Mouse (Mus musculus): Measurements from ENCODE around the gene Jmjd1c. TPM values are rescaled to one million over a fixed set of nuclear protein-coding genes. Genes with fewer than 3 reads are reported as not detected.
"Not testable (repeated sequence)": the region's sequence is repeated elsewhere in the genome, so short reads cannot be mapped to it uniquely, and the experiment has no call there.

Gene Jmjd1c
- total RNA-seq, 2 experiments from 2014 or later: 77.1 to 87.7 TPM

GRCm38 (mm10) chr10:67097437-67098150, 1.7 kb downstream of the Jmjd1c start:
- intact Hi-C loops (cut with DNase I): loop anchor here (2.0 to 5.0 kb wide), 5 partner anchors 29 to 189 kb away; no protein-coding TSS in a partner anchor
- DNase-seq (ENCODE audit: low spot score in 2 of 2): peak in 1 of 2 experiments; percentile 41

DNA sequence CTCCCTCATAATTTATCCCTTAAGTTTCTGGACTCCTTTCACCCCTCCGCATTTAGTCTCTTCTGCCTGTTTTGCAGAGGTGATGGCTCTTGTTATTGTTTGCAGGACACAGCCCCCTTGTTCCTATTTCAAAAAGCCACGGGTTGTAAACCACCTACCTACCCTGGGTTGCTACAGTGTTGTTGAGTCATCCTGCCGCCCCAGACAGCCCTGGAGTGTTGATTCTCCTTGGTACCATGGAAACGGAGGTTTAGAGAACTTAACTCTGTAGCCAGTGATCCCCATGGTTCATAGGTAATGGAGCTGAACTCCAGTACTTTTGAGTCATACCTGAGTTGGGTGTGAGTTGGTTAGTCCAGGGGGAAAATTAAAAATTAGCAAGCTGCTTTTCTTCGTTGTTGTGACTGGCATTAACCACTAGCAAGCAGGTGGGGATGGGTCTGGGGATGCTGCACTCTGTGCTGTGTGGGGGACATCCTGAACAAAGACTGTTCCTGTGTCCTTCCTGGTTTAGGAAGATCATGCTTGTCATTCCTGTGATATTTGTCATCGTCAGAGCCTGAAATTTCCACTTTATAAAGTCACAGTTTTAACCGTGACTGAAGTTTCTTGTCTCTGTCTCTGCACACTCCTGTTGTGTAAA, 2.6 kb downstream of the Jmjd1c start:
- peak in 1 of 2 experiments; percentile 77 for DNase-seq (ENCODE audit: low spot score in 2 of 2)
- intact Hi-C loops (cut with DNase I): loop anchor here (5.0 kb wide), 1 partner anchor 89 kb away; no protein-coding TSS in a partner anchor

DNA sequence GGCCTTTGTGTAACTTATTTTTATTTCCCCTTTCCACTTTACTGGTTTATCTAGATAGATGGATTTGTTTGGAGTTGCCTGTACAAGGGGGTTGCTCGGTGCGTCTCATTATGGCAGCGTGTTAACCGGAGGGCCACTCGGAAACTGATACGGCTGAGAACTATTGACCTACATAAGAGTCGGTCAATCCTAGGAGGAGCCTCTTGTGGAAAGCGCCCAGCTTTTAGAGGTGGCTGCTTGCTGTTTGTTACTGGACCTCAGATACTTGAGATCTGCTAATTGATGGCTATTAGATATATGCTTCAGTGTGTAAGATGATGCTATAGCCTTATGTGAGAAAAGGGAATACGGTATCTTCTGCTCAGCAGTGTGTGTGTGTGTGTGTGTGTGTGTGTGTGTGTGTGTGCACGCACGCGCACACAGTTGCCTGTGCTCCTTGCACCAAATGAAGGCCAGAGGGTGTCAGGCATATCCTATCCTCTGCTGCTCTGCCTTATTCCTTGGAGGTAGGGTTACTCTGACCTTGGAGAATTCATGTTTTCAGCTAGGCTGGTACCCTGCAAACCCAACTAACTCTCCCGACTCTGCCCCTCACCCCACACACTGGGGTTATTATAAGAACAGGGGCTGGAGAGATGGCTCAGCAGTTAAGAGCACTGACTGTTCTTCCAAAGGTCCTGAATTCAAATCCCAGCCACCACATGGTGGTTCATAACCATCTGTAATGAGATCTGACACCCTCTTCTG, 3.4 kb downstream of the Jmjd1c start:
- no peak for DNase-seq (ENCODE audit: low spot score in 2 of 2)
- intact Hi-C loops (cut with DNase I): loop anchor here (5.0 kb wide), 1 partner anchor 88 kb away; no protein-coding TSS in a partner anchor

DNA sequence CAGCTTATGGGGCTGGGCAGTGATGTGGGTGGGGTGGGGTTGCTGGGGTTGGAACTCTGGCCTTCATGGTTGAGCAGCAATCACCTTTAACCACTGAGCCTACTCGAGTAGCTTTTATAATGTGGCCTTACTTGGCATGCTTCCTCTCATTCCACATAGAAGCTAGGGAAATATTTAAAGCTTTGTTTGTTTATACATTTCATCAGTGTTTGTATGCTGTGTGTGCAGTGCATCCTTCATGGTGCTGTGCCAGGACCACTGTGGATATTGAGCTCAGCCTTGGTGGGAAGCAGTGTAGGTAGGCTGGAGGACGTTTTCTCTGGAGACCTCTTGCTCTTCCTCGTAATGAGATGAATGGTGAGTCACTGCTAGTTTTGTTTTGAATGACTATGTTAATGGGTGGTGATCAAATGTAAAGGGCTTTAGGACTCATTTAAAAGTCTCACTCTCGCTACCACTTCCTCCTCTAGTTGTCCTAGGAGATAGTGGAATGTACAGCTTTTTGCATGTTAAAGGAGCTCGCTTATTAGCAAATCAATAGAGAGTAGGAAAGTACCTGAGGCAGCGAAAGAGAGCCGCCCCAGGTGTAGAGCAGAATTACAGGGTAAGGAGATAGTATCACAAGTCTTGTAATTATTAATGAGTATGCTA, 4.2 kb downstream of the Jmjd1c start:
- intact Hi-C loops (cut with DNase I): no loop called here
- no peak for DNase-seq (ENCODE audit: low spot score in 2 of 2)

DNA sequence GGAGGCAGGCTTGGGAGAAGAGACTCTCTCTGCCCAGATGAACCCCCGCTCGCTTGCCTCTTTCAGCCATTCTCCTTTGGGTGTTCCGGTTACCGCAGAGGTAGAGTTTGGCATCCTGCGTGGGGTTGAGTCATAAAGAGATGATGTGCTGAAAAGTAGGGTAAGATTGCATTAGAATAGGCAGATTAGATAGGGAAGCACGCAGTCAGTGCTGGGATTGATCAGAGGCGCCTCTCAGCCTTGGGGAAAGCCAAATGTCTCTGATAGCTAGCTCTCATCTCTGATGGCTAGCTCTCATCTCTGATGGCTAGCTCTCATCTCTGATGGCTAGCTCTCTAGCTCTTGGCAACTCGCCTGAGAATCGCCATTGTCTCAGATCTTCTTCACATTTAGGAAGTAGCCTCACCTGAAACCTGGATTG, 4.9 kb downstream of the Jmjd1c start:
- intact Hi-C loops (cut with DNase I): no loop called here
- peak in 1 of 2 experiments; percentile 83 for DNase-seq (ENCODE audit: low spot score in 2 of 2)

GRCm38 (mm10) chr10:67104543-67104942, 8.6 kb downstream of the Jmjd1c start:
- no peak for DNase-seq (ENCODE audit: low spot score in 2 of 2)
- intact Hi-C loops (cut with DNase I): no loop called here

- no peak for DNase-seq (ENCODE audit: low spot score in 2 of 2)
- intact Hi-C loops (cut with DNase I): no loop called here
Observed at GRCm38 (mm10) chr10:67105331-67106217, 9.6 kb downstream of the Jmjd1c start.

DNA sequence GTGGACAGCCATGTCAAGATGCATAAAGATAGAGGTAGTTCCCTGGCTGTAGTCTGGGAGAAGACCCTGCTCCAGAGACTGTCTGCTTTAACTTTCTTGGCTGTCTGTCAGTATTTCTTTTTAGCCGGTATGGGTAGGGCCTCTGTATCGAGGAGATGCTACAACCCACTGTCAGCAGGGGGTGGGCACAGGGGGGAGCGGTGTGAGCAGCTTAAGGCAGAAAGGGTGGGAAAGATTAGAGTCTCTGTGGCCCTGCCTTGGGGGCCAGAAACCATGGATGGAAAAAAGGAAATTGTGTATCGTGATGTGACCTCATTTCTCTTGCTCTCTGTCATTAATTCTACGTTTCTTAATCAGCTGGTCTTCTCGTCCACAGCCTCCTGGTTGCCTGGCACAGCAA, 10.5 kb downstream of the Jmjd1c start:
- DNase-seq (ENCODE audit: low spot score in 2 of 2): no peak
- intact Hi-C loops (cut with DNase I): no loop called here

DNA sequence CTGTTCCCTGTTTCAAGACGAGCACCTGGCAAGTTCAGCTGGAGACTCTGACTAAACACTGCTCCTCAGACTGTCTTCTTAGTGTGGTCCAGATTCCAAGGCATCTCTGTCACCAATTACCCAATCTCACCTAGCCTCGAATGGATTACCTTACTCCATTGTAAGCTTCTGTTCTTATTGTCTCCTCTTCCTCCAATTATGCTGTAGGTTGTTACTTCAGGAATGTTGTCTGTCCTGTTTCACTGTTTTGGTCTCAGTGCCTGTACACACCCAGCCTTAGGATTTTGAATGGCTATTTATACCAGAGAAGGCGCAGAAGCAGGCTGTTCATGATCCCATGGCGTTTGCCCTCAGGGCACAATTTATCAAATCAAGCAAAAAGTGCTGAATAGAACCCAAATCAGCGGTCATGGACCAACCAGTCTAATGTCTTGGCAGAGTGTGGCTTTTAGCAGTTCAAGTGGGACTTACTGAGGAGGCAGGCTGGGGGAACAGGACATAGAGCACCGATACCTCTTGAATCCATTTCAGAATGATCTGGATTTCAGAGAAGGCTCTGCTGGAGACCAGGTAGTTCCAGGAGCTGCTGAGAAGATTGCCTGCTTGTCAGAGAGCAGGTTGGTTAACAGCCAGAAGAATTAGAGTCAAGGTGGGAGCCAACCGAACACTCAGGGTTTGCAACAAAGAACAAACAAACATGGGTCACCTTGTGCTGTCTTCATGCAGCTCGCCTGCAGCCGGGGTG, 11.3 kb downstream of the Jmjd1c start:
- intact Hi-C loops (cut with DNase I): no loop called here

GRCm38 (mm10) chr10:67108096-67108495, 12.2 kb downstream of the Jmjd1c start:
- intact Hi-C loops (cut with DNase I): no loop called here
- DNase-seq (ENCODE audit: low spot score in 2 of 2): no peak

More for the DNA sequence above, 11.3 kb downstream of the Jmjd1c start:
- no peak for DNase-seq (ENCODE audit: low spot score in 2 of 2)

DNA sequence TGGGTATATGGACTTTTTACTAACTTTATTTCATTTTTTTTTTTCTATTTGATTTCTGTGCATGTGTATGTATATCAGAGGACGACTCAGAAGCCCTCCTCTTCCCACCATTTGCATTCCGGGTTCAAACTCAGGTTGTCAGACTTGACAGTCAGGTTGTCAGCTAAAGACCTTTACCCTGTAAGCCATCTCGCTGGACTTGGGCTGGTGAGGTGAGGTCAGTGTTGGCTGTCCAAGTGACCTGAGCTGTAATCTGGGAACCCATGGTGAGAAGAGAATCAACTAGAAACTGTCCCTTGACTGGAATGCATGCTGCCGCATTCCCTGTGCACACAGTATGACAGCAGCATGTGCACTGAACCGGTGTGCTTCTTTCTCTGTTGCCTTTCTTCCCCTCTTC, 13.7 kb downstream of the Jmjd1c start:
- DNase-seq (ENCODE audit: low spot score in 2 of 2): no peak
- intact Hi-C loops (cut with DNase I): no loop called here

DNA sequence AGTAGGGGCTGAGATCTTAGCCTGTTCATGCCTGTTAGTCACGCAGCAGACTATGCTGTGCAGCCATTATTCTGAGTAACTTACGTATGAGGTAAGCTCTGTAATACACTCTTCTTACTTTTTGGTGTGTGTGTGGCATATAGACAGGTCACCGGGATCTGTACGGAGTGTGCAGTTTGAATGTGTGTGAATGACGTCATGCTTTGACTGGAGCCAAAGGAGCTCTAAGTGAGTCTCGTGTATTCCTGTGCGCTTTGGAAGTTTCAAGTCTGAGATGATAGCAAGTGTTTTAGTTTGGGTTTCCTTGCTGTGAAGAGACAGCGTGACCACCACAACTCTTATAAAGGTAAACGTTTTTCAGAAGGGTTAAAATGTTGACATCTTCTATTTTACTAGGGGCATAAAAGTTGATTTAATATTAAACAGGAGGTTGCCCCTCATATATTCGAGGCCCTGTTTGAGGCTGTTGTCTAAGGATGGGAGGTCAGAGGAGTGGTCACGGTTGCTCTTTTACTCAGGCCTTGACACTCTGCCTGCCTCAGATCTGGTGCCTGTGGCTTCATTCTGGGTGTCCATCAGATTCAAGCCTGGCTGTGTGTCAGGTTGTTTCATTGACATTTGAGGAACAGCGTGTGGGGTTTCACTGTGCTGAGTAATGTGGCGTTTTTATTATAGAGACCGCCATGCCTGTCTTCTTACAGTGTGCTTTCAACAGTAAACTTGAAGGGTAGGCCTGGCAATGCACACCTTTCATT, 15.3 kb downstream of the Jmjd1c start:
- no peak for DNase-seq (ENCODE audit: low spot score in 2 of 2)
- intact Hi-C loops (cut with DNase I): no loop called here

DNA sequence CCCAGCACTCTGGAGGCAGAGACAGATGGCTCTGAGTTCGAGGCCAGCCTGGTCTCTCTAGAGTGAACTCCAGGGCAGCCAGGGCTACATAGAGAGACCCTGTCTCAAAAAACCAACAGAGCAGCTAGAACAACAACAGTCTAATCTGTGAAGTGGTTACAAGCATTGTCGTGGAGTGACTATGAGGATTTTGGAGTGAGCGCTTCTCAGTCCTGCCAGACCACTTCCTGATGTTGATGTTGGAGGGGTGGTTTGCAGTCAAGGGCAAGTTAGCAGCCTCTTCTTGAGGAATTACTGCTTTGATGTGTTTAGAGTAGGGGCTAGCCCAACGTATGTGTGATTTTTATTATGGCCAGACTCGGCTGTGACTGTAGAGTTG, 15.9 kb downstream of the Jmjd1c start:
- no peak for DNase-seq (ENCODE audit: low spot score in 2 of 2)
- intact Hi-C loops (cut with DNase I): no loop called here

DNA sequence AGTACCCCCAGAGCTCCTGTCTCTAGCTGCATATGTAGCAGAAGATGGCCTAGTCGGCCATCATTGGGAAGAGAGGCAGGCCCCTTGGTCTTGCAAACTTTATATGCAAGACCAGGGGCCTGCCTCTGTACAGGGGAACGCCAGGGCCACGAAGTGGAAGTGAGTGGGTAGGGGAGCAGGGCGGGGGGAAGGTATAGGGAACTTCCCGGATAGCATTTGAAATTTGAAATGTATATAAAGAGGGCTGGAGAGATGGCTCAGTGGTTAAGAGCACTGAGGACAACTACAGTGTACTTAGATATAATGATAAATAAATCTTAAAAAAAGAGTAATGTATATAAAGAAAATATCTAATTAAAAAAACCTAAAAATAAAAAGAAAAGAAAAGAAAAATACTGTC, 17.0 kb downstream of the Jmjd1c start:
- DNase-seq (ENCODE audit: low spot score in 2 of 2); intact Hi-C loops (cut with DNase I): not testable (repeated sequence)

DNA sequence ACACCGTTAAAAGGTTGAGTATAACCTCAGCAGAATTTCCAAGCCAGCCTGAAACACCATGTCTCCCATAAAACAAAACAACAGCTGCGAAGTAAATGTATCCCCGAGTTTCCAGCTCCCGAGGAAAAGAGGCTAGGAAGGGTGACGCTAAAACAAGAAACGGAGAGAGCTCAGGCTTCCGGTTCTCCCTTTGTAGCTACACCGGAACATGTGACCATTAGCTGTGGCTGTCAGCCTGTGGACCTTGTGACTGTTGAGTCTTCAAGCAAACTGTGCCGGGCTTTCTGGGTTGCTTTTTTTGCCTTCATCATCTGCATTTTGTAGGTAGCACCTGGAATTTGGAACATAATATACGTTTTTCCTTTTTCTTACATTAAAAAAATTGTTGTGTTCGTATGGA, 17.9 kb downstream of the Jmjd1c start:
- intact Hi-C loops (cut with DNase I): no loop called here
- DNase-seq (ENCODE audit: low spot score in 2 of 2): no peak

- DNase-seq (ENCODE audit: low spot score in 2 of 2): peak in 1 of 2 experiments; percentile 66
- intact Hi-C loops (cut with DNase I): no loop called here
Observed at GRCm38 (mm10) chr10:67115115-67115514, 19.2 kb downstream of the Jmjd1c start.

DNA sequence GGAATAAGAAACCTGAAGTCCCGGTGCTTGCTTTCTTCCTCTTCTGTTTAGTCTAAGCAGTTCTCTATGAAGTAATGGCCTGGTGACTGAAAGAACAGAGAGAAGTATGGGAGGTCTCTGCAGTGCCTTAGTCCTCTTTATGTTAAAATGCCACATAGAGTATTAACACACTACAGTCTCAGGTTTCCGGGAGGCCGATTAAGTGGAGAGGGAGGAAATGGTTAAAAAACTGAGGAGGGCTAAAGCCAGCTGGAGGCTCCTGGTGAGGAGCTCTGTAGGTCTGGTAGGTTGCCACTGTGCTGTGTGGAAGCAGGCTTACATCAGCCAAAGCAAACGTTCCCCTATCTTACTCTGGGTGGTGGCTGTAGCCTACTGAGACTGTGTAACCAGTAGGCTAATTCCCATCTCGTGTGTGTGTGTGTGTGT, 19.8 kb downstream of the Jmjd1c start:
- intact Hi-C loops (cut with DNase I): no loop called here
- no peak for DNase-seq (ENCODE audit: low spot score in 2 of 2)

- no peak for DNase-seq (ENCODE audit: low spot score in 2 of 2)
- intact Hi-C loops (cut with DNase I): no loop called here
Observed at GRCm38 (mm10) chr10:67116251-67116650, 20.3 kb downstream of the Jmjd1c start.

Measured in left cerebral cortex, postnatal 25 days (tissue).